In the genomic region with DNA sequence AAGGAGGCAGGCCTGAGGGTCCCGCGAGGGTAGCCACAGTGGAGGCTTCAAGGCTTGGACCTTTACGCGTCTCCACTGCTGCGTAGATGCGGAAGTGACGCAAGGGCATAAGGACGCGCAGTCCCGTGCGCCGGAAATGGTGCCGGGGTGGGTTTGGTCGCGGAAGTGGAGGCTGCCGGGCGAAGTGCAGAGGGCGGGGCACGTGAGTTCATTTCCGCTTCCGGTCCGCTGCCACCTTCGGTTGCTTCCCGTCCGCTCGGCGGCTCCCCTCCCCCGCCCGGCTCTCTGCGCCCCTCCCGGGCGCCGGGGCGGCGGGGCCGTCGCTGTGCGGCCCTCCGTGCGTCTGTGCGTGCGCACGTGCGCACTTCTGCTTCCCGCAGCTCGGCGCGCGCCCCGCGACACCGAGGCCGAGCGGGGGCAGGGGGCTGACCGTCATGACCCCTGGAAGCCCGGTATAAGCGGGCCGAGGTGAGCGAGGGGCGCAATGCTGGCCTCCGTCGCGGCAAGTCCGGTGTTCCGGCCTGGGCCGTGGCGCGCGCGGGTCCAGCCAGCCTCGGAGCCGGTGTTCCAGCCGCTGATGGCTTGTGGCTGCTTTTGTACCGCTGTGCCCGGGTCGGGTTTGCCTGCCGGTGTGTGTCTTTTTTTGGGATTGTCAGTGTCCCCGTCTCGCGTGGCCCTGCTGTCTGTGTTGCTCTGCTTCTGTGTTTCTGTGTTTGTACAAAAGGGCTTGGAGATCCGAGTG, we compare ENCODE assay signal across 8 mouse cellular contexts. TPM values are rescaled to one million over a fixed set of nuclear protein-coding genes. Genes with fewer than 3 reads are reported as not detected.
DNase-seq lines count a peak whose midpoint lies in the region; ATAC-seq lines count a peak whose summit lies in the region.

Epn1 (plus strand) TSS at position 226 of the 742 bp plus-strand sequence.

- intact Hi-C loops in left cerebral cortex, postnatal 14 days (cut with DNase I): loop anchor here (5.0 kb wide), 2 partner anchors 42 to 1092 kb away; partner anchors contain the start of gene Zfp444

- peak; percentile 98 for DNase-seq in adrenal gland, adult (ENCODE audit: inconsistent age in 2 of 2, low spot score in 1 of 2)
- peak; percentile 97 for DNase-seq in embryo, embryonic 10.5 days (ENCODE audit: low spot score)
- DNase-seq in gastrocnemius, postnatal 25 days: peak; percentile 96
- peak; percentile 95 for DNase-seq in intestine, embryonic 14.5 days (ENCODE audit: low spot score)
- peak; percentile 95 to 97 for DNase-seq in left cerebral cortex, postnatal 14 days (ENCODE audit: low spot score in 2 of 2)
- peak; percentile 97 for DNase-seq in mesoderm, embryonic 11.5 days (ENCODE audit: low read depth, low spot score)
- DNase-seq in right cerebral cortex, postnatal 36 days (ENCODE audit: low spot score in 2 of 2): peak; percentile 95 to 96
- DNase-seq in yolk sac, embryonic 10.5 days (ENCODE audit: low spot score): peak; percentile 95

- peak within 1 kb of the TSS; percentile 92 for H3K27ac ChIP-seq in intestine, embryonic 14.5 days (ENCODE audit: low read depth)

- H3K9me3 ChIP-seq in intestine, embryonic 14.5 days (ENCODE audit: control insufficient read depth, low read length): no peaks in the 10 kb centered on the region

- H3K9ac ChIP-seq in intestine, embryonic 14.5 days (ENCODE audit: low read length): peak within 1 kb of the TSS; percentile 95

- H3K27me3 ChIP-seq in intestine, embryonic 14.5 days (replicated peaks; ENCODE audit: control insufficient read depth, insufficient read depth, low read length): no peaks in the 10 kb centered on the region

- H3K4me2 ChIP-seq in intestine, embryonic 14.5 days (ENCODE audit: low read length): peak within 1 kb of the TSS; percentile 66

- WGBS in intestine, embryonic 14.5 days: under 1% methylated on average over 75 of the region's 81 CpGs

- ATAC-seq in intestine, embryonic 14.5 days (replicated peaks; ENCODE audit: low FRiP score, low TSS enrichment, low read depth): peak; percentile 96

- peak within 1 kb of the TSS; percentile 96 for H3K4me3 ChIP-seq in intestine, embryonic 14.5 days (ENCODE audit: low read depth, low read length)

- peaks cover 60% of the 10 kb centered on the region for H3K36me3 ChIP-seq in intestine, embryonic 14.5 days (ENCODE audit: control insufficient read depth, insufficient read depth, low read length)

- H3K4me1 ChIP-seq in intestine, embryonic 14.5 days (replicated peaks; ENCODE audit: control insufficient read depth, insufficient read depth, low read length): peaks cover 10% of the 10 kb centered on the region

RNA-seq across cellular contexts. Expression of gene Epn1, which starts in this region (rescaled TPM):
- total RNA-seq in gastrocnemius, postnatal 25 days (2021): 100 to 1,000 TPM; 134 to 145 TPM
- 57.8 and 65.1 TPM in 2 replicates for polyA plus RNA-seq in intestine, embryonic 14.5 days (2014; fragmentation: Nextera tagmentation; extraction: Ambion mirVana)
- 100 to 1,000 TPM; 429 to 432 TPM for total RNA-seq in left cerebral cortex, postnatal 14 days (2021)

Comparison
In these comparisons a context has a peak if more than half of its experiments do, and no peak if none do; other contexts are left out.
1. Peak in every context shown above with its lines: DNase-seq, ATAC-seq, H3K4me3 ChIP-seq and H3K27ac ChIP-seq.